Mouse (Mus musculus): ENCODE results near the gene Hs2st1.

GRCm38 (mm10) chr3:144471954-144472353 lies 98.0 kb downstream of the Hs2st1 start:
- TF ChIP-seq CTCF (IDR thresholded peaks at IDR 0.05; ENCODE audit: low read depth, low read length) (no peak), POLR2A (IDR thresholded peaks at IDR 0.05; ENCODE audit: extremely low read depth, insufficient read depth, low read length) (no peak)
